Mouse (Mus musculus): ENCODE results near the gene Ifnar1.

- TF ChIP-seq CTCF (IDR thresholded peaks at IDR 0.05; ENCODE audit: extremely low read depth, insufficient read length, insufficient replicate concordance, low read depth, low read length) (no peak), POLR2A (IDR thresholded peaks at IDR 0.05; ENCODE audit: low read depth, low read length) (no peak)
These were observed 26.7 kb upstream of the Ifnar1 start for GRCm38 (mm10) chr16:91458301-91458746.
